Mouse (Mus musculus) megakaryocyte progenitor cell, adult 5-6 weeks (primary cell): ENCODE data around the gene Ifng. TPM values are rescaled to one million over a fixed set of nuclear protein-coding genes. Genes with fewer than 3 reads are reported as not detected.
"Not testable (repeated sequence)": the region's sequence is repeated elsewhere in the genome, so short reads cannot be mapped to it uniquely, and the experiment has no call there.

Source experiments
- ATAC-seq: replicated peaks from 2 replicates; pipeline ENCODE4 v1.8.0; 2016; ENCODE audit warnings: mild to moderate bottlenecking, moderate TSS enrichment, inconsistent platforms; ENCODE audit not compliant: poor library complexity
- total RNA-seq, 2 experiments: library from RNA; stranded (forward) in 1 of 2; stranded (reverse) in 1 of 2; fragments of 157-497, 149-512 nt in 1 of 2; fragments of 200-1000 nt in 1 of 2; gene quantifications; 2 replicates each; pipeline versions ENCODE4 v1.2.3 to v1.2.4; 2015 to 2017

Gene Ifng
- total RNA-seq (2015) (0.54 TPM in 1 of 2 replicates, not detected in the other), total RNA-seq (2017) (not detected in 2 replicates)

GRCm38 (mm10) chr10:118440742-118441240 is at the start of gene Ifng:
TSS of gene Ifng (plus strand) at chr10:118441046.
- ATAC-seq: no peak

- ATAC-seq: no peak
These were observed 40.9 kb upstream of the Ifng start for GRCm38 (mm10) chr10:118399917-118400316.

GRCm38 (mm10) chr10:118406463-118407221 is 34.2 kb upstream of the Ifng start:
- ATAC-seq: peak; percentile 93

- peak; percentile 69 for ATAC-seq
These were observed 29.5 kb upstream of the Ifng start for GRCm38 (mm10) chr10:118411377-118411776.

GRCm38 (mm10) chr10:118412774-118413173 is 28.1 kb upstream of the Ifng start:
- no peak for ATAC-seq

GRCm38 (mm10) chr10:118419000-118419425 is 21.8 kb upstream of the Ifng start:
- peak; percentile 99 for ATAC-seq

GRCm38 (mm10) chr10:118420896-118421295 is 19.9 kb upstream of the Ifng start:
- no peak for ATAC-seq

GRCm38 (mm10) chr10:118435501-118435900 is 5.3 kb upstream of the Ifng start:
- no peak for ATAC-seq

GRCm38 (mm10) chr10:118441898-118442297 is 1.1 kb downstream of the Ifng start:
- peak; percentile 44; the same call in 1 of the 2 replicates for ATAC-seq

- ATAC-seq: no peak
These were observed 2.2 kb downstream of the Ifng start for GRCm38 (mm10) chr10:118442999-118443398.

- no peak for ATAC-seq
These were observed 4.2 kb downstream of the Ifng start for GRCm38 (mm10) chr10:118445021-118445420.

- no peak for ATAC-seq
These were observed 4.7 kb downstream of the Ifng start for GRCm38 (mm10) chr10:118445502-118445901.

- no peak for ATAC-seq
These were observed 5.1 kb downstream of the Ifng start for GRCm38 (mm10) chr10:118445978-118446377.

- no peak for ATAC-seq
These were observed 10.9 kb downstream of the Ifng start for GRCm38 (mm10) chr10:118451747-118452146.

- no peak for ATAC-seq
These were observed 17.9 kb downstream of the Ifng start for GRCm38 (mm10) chr10:118458729-118459128.

GRCm38 (mm10) chr10:118461126-118461767 is 20.4 kb downstream of the Ifng start:
- ATAC-seq: no peak

- ATAC-seq: no peak
These were observed 25.6 kb downstream of the Ifng start for GRCm38 (mm10) chr10:118466481-118466880.

GRCm38 (mm10) chr10:118469047-118469446 is 28.2 kb downstream of the Ifng start:
- 0 out of 2 replicates have a peak, but pooled peaks have one; percentile 7 for ATAC-seq

- ATAC-seq: peak; percentile 87
These were observed 29.6 kb downstream of the Ifng start for GRCm38 (mm10) chr10:118470296-118470957.

GRCm38 (mm10) chr10:118472846-118473245 is 32.0 kb downstream of the Ifng start:
- not testable (repeated sequence) for ATAC-seq

GRCm38 (mm10) chr10:118476696-118477095 is 35.9 kb downstream of the Ifng start:
- no peak for ATAC-seq
